Mouse (Mus musculus) MEL (cell line): ENCODE measurements around the gene Mrps9.

ENCODE experiments used
- CTCF ChIP-seq, 3 experiments: IDR thresholded peaks in 2 of 3; conservative IDR thresholded peaks in 1 of 3; 2 replicates each; pipeline ENCODE4 v1.5.1; 2011 to 2012; ENCODE audit warnings: low read length in 3 of 3, low read depth in 2 of 3, mild to moderate bottlenecking in 2 of 3, improper control_type of control experiment in 1 of 3, inconsistent platforms in 1 of 3, mixed read lengths in 1 of 3, moderate library complexity in 1 of 3; ENCODE audit not compliant: control insufficient read depth in 1 of 3, insufficient read depth in 1 of 3, poor library complexity in 1 of 3, severe bottlenecking in 1 of 3
- MAX ChIP-seq: IDR thresholded peaks from 2 replicates; pipeline ENCODE4 v1.6.1; 2011; ENCODE audit warnings: low read length, improper control_type of control experiment
- POLR2A ChIP-seq, 2 experiments: IDR thresholded peaks; 2 replicates each; pipeline ENCODE4 v1.6.1; 2011 to 2012; ENCODE audit warnings: low read length in 2 of 2, mild to moderate bottlenecking in 2 of 2, control low read depth in 1 of 2, improper control_type of control experiment in 1 of 2, low read depth in 1 of 2, moderate library complexity in 1 of 2; ENCODE audit not compliant: control insufficient read depth in 1 of 2, insufficient read depth in 1 of 2, poor library complexity in 1 of 2
- ZKSCAN1 ChIP-seq: IDR thresholded peaks from 2 replicates; pipeline ENCODE4 v1.6.1; 2012; ENCODE audit warnings: low read depth, mild to moderate bottlenecking, inconsistent platforms, low read length, improper control_type of control experiment, moderate library complexity

- TF ChIP-seq CTCF (IDR thresholded peaks at IDR 0.05 in 2 of 3, conservative IDR thresholded peaks at IDR 0.05 in 1 of 3; ENCODE audit: control insufficient read depth in 1 of 3, insufficient read depth in 1 of 3, low read depth in 2 of 3, low read length in 3 of 3, poor library complexity in 1 of 3, severe bottlenecking in 1 of 3) (no peak), POLR2A (IDR thresholded peaks at IDR 0.05; ENCODE audit: control insufficient read depth in 1 of 2, insufficient read depth in 1 of 2, low read depth in 1 of 2, low read length in 2 of 2, poor library complexity in 1 of 2) (no peak), ZKSCAN1 (no peak), MAX (no peak)
Observed at GRCm38 (mm10) chr1:42923924-42924323, 72.9 kb downstream of the Mrps9 start.
